Mouse (Mus musculus) regulatory T cell (primary cell): ENCODE results near the gene Islr.

Source experiments
- in situ Hi-C: fragments of 300-600 bp; cut with MboI, MseI; formaldehyde crosslinking; loops from one replicate; pipeline ENCODE4 v1.15.1; 2025; ENCODE audit warnings: high pct_unique_total_duplicates

The Islr gene

GRCm38 (mm10) chr9:58114019-58114418, 90.1 kb downstream of the Islr start:
- in situ Hi-C loops, result no loop called here

GRCm38 (mm10) chr9:58113279-58113884, 90.7 kb downstream of the Islr start:
- in situ Hi-C loops, result no loop called here

- in situ Hi-C loops, result no loop called here
These were observed 91.2 kb downstream of the Islr start for GRCm38 (mm10) chr9:58112866-58113278.

- in situ Hi-C loops, result no loop called here
These were observed 91.8 kb downstream of the Islr start for GRCm38 (mm10) chr9:58112321-58112751.

GRCm38 (mm10) chr9:58111431-58111830, 92.7 kb downstream of the Islr start:
- in situ Hi-C loops, result no loop called here

- in situ Hi-C loops, result no loop called here
These were observed 93.3 kb downstream of the Islr start for GRCm38 (mm10) chr9:58110787-58111186.

GRCm38 (mm10) chr9:58107494-58107893, 96.6 kb downstream of the Islr start:
- in situ Hi-C loops, result no loop called here
